Mouse (Mus musculus) C2C12 (cell line): ENCODE measurements around the gene Dock7. TPM values are rescaled to one million over a fixed set of nuclear protein-coding genes. Genes with fewer than 3 reads are reported as not detected.

Experiments
- H3K27me3 ChIP-seq: one replicate; pipeline ENCODE4 v1.6.1; 2011; ENCODE audit not compliant: control insufficient read depth, insufficient read depth, insufficient read length
- H3K36me3 ChIP-seq: one replicate; pipeline ENCODE4 v1.6.1; 2011; ENCODE audit not compliant: control insufficient read depth, insufficient read depth
- H3K4me3 ChIP-seq: one replicate; pipeline ENCODE4 v1.5.1; 2011; ENCODE audit warnings: mild to moderate bottlenecking, control low read depth; ENCODE audit not compliant: poor library complexity, insufficient read depth, severe bottlenecking
- H3K79me2 ChIP-seq: one replicate; pipeline ENCODE4 v1.6.1; 2011; ENCODE audit not compliant: control insufficient read depth, insufficient read depth
- H3K79me3 ChIP-seq: one replicate; pipeline ENCODE4 v1.6.1; 2011; ENCODE audit warnings: low read depth, control low read depth
- H3ac ChIP-seq: one replicate; pipeline ENCODE3; 2011; ENCODE audit warnings: low read depth; ENCODE audit not compliant: control insufficient read depth, insufficient read length
- CEBPB ChIP-seq: IDR thresholded peaks from one replicate; pipeline ENCODE4 v1.6.1; 2011; ENCODE audit warnings: low read depth, mild to moderate bottlenecking, control low read depth, moderate library complexity
- CTCF ChIP-seq: IDR thresholded peaks from one replicate; pipeline ENCODE4 v1.5.1; 2011; ENCODE audit not compliant: control insufficient read depth, insufficient read depth, insufficient read length
- FOSL1 ChIP-seq: IDR thresholded peaks from one replicate; pipeline ENCODE4 v1.8.0; 2011; ENCODE audit warnings: mild to moderate bottlenecking, low read length; ENCODE audit not compliant: poor library complexity, insufficient read depth, severe bottlenecking
- MAX ChIP-seq: IDR thresholded peaks from one replicate; pipeline ENCODE4 v1.6.1; 2011; ENCODE audit warnings: mild to moderate bottlenecking, control low read depth
- MYOD1 ChIP-seq: IDR thresholded peaks from one replicate; pipeline ENCODE4 v1.6.1; 2011; ENCODE audit warnings: low read depth; ENCODE audit not compliant: control insufficient read depth, insufficient read length
- MYOG ChIP-seq: IDR thresholded peaks from one replicate; pipeline ENCODE4 v1.6.1; 2011; ENCODE audit not compliant: control insufficient read depth, insufficient read length; ENCODE audit errors: extremely low read depth
- USF1 ChIP-seq: IDR thresholded peaks from one replicate; pipeline ENCODE4 v1.6.1; 2011; ENCODE audit warnings: low read depth, mild to moderate bottlenecking, control low read depth, moderate library complexity
- long read RNA-seq, 2 experiments: library from polyadenylated mRNA; unstranded; transcript quantifications; one replicate each; pipeline ENCODE4 v2.0.0; 2019 to 2020
- polyA plus RNA-seq: library from polyadenylated mRNA; unstranded; fragments of >200 nt; fragmentation: generic; extraction: Trizol; gene quantifications from one replicate; pipeline ENCODE4 v1.2.1, GENCODE M21; 2012; ENCODE audit warnings: missing spikeins

Gene Dock7
- polyA plus RNA-seq: 30.2 TPM
- long read RNA-seq, experiment 1, partial matches to known transcripts: 7 of 8 reads
- long read RNA-seq, experiment 1, other reads (novel, unspliced or antisense): 1 of 8 reads
- long read RNA-seq, experiment 2, full-length matches to known transcripts: 14 of 49 reads
- long read RNA-seq, experiment 2, partial matches to known transcripts: 27 of 49 reads
- long read RNA-seq, experiment 2, other reads (novel, unspliced or antisense): 8 of 49 reads

DNA sequence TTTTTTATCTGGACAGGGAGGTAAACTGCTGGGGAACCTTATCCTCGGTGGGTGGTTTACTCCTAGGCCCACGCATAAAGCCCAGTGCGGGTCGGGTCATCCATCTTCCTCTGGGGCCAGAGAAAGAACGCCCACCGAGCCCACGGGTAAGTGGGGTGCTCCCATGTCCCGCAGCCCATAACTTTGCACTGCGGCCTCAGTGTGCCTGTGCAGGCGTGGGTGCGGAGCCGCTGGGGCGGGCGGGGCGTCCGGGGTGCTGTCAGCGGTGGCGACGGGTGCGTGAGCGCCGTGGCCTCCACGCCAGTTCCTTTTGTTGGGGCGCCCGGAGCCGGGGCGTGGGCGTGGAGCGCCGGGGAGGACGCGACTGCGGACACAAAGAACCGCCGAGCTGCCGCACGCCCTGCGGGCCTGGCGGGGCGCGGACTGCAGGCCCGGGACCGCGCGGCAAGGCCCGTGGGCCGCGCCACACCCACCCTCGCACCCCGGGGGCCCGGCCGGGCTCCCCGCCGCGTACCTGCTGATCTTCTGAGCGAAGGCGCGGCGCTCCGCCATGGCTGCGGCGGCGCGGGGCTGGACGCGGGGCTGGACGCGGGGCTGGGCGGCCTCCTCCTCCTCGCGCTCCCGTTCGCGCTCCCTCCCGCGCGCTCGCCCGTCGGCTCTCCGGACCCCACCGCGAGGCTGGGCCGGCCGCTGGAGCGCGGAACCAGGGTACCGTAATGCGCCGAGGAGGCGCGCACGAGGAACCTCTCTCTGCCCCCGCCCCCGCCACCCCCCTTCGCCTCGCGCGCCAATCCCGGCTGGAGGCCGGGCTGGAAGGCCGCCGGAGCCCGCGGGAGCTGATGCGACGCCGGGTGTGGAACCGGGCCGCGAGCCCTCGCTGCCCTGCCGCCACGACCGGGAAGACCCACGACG, at the start of gene Dock7:
Gene Dock7 (minus strand): TSS at position 705 of the 912 bp plus-strand sequence.
- TF ChIP-seq MAX (peak; percentile 20), MYOG (no peak)
- no peaks in the 10 kb centered on the region for H3K27me3 ChIP-seq
- no peaks in the 10 kb centered on the region for H3K36me3 ChIP-seq
- H3K79me3 ChIP-seq: peaks cover 48% of the 10 kb centered on the region
- H3ac ChIP-seq: peak within 1 kb of the TSS; percentile 98
- peak within 1 kb of the TSS; percentile 68 for H3K4me3 ChIP-seq
- peaks cover 53% of the 10 kb centered on the region for H3K79me2 ChIP-seq

DNA sequence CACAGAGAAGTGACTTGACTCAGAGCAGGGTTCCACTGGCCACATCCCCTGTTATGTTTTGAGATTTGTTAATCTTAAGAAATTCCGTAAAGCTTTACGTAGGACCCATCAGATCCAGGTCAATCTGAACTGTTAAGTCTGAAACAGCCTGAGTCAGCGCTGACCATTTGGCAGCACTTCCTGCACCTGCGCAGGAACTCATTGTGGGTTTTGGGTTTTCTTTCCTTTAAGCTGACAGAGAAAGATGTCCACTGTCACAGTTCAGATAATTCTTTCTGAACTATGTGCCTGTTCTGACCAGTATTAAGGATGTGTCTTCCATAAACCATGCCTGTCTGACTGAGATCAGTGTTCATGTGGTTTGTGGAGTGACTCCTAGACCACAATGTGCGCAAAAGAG, 48.2 kb upstream of the Dock7 start:
- H3K27me3 ChIP-seq: no peaks in the 10 kb centered on the region
- no peak overlapping the region for H3ac ChIP-seq
- H3K79me2 ChIP-seq: no peaks in the 10 kb centered on the region
- H3K36me3 ChIP-seq: no peaks in the 10 kb centered on the region
- no peak overlapping the region for H3K4me3 ChIP-seq
- TF ChIP-seq FOSL1 (peak; percentile 52), CTCF (no peak), MAX (no peak), MYOG (no peak), MYOD1 (peak; percentile 95), CEBPB (peak; percentile 32), USF1 (no peak)
- no peaks in the 10 kb centered on the region for H3K79me3 ChIP-seq

DNA sequence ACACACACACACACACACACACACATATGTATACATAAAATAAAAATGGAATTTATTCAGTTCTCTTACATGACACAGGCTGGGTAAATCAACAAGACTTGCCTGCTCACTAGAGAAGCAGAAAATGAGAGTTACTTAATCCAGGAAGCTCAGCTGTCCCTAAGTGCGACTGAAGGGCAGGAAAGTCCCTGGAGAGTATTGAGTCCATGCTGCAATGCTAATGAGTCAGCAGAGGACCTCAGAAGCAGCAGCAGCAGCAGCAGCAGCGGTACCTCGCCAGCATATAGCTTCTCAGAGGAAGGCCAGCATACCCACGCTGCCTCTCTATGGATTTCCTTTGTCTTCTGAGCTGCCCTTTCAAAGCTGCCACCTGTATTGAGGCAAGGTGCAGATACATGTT, 42.8 kb upstream of the Dock7 start:
- Histone ChIP-seq H3K36me3 (no peaks in the 10 kb centered on the region), H3ac (no peak overlapping the region), H3K27me3 (no peaks in the 10 kb centered on the region), H3K4me3 (no peak overlapping the region), H3K79me2 (no peaks in the 10 kb centered on the region), H3K79me3 (no peaks in the 10 kb centered on the region)
- TF ChIP-seq CTCF (no peak), CEBPB (peak; percentile 80), MYOD1 (peak; percentile 40), FOSL1 (no peak), MAX (peak; percentile 68)

DNA sequence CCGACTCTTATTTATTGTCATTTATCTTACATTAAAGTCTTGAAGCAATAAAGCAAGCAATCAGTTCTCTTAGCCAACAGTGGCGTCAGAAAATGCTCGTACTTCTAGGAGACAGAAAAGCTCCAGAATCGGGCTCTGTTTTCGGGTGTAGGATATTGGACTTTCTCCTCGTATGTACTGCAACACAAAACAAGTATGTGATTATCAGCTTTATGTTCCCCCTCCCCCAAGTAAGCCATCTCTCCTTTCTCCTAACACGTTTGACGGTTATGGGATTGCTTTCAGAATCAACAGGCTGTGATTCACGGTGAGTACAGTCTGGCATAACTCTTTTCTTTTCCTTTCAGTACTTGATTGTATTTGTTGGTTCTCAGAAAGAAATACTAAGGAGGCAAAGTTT, 42.3 kb upstream of the Dock7 start:
- Histone ChIP-seq H3ac (peak overlapping the region; percentile 60), H3K36me3 (no peaks in the 10 kb centered on the region), H3K79me3 (no peaks in the 10 kb centered on the region), H3K27me3 (no peaks in the 10 kb centered on the region), H3K4me3 (peak overlapping the region; percentile 12), H3K79me2 (no peaks in the 10 kb centered on the region)
- no peak for TF ChIP-seq MYOD1
- TF ChIP-seq USF1: no peak
- no peak for TF ChIP-seq MAX
- TF ChIP-seq MYOG: no peak

DNA sequence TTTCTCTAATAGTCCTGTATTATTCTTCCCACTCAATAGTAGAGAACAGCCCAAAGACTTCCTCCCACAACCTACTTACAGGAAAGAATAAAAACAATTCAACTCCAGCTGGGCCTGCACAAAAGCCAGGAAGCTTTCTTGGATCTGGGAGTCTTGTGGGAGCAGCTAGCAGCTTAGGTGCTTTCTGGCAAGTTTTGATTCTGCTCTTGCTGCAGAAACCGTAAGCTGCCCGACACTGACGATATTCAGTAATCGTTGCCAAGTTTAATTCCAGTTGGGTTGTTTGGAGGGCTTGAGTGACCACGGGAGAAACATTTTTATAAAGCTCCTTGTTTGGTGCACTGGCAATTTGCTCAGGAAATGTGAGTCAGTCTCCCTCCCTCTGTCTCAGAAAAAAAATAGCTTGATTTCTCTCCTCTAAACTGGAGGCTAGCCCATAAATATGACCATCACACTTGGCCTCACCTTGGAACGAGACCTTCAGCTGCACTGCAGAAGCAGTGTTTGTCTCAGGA, 40.8 kb upstream of the Dock7 start:
- peak overlapping the region; percentile 59 for H3ac ChIP-seq
- peak overlapping the region; percentile 18 for H3K4me3 ChIP-seq
- H3K36me3 ChIP-seq: no peaks in the 10 kb centered on the region
- H3K27me3 ChIP-seq: no peaks in the 10 kb centered on the region
- no peaks in the 10 kb centered on the region for H3K79me3 ChIP-seq
- TF ChIP-seq MAX (no peak), CTCF (no peak), MYOD1 (no peak), MYOG (no peak), FOSL1 (no peak), CEBPB (no peak), USF1 (no peak)
- H3K79me2 ChIP-seq: no peaks in the 10 kb centered on the region

DNA sequence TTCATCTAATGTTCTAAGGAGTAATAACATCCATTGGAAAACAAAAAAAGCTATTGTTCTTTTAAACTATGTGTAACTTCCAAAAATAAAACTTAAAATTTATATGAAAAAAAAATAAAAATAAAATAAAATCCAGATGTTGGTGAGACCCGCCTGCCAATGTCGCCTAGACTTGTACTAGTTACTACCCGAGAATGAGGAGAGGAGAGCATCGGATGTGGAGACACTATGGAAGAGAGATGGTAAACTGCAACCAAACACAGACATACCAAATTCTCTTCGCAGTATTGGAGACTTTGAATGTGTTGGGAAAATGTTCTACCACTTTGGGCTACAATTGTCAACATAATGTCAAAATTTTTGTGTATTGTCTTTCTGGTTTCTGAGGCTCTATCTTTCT, 40.2 kb upstream of the Dock7 start:
- Histone ChIP-seq H3K79me2 (no peaks in the 10 kb centered on the region), H3K27me3 (no peaks in the 10 kb centered on the region), H3K4me3 (peak overlapping the region; percentile 18), H3K79me3 (no peaks in the 10 kb centered on the region), H3K36me3 (no peaks in the 10 kb centered on the region), H3ac (peak overlapping the region; percentile 52)
- TF ChIP-seq CTCF (no peak), MYOD1 (no peak), MYOG (no peak)
